Mouse (Mus musculus) kidney, embryonic 16.5 days (tissue): Measurements from ENCODE around the gene Shisa3. TPM values are rescaled to one million over a fixed set of nuclear protein-coding genes. Genes with fewer than 3 reads are reported as not detected.

Experiments
- ATAC-seq: fragments of 200-750 bp; cut with Nextera tagmentation; 2 replicates; pipeline ENCODE4 v1.8.0; 2017; ENCODE audit warnings: moderate TSS enrichment; ENCODE audit not compliant: low FRiP score, low TSS enrichment
- H3K27ac ChIP-seq: fragments of 300-500 bp; sonication (generic); 2 replicates; pipeline ENCODE4 v1.5.1; 2014; ENCODE audit warnings: low read length
- H3K27me3 ChIP-seq: fragments of 300-500 bp; sonication (generic); 2 replicates; pipeline ENCODE4 v1.6.1; 2014; ENCODE audit warnings: low read length, control low read depth, mixed read lengths; ENCODE audit not compliant: insufficient read depth
- H3K36me3 ChIP-seq: fragments of 300-500 bp; sonication (generic); 2 replicates; pipeline ENCODE4 v1.6.1; 2014; ENCODE audit warnings: low read length, control low read depth, mixed read lengths; ENCODE audit not compliant: insufficient read depth
- H3K4me1 ChIP-seq: fragments of 300-500 bp; sonication (generic); 2 replicates; pipeline ENCODE4 v1.6.1; 2014; ENCODE audit warnings: low read length, control low read depth, mixed read lengths; ENCODE audit not compliant: insufficient read depth
- H3K4me2 ChIP-seq: fragments of 300-500 bp; sonication (generic); replicated peaks from 2 replicates; pipeline ENCODE4 v1.6.1; 2014; ENCODE audit warnings: low read depth, low read length
- H3K4me3 ChIP-seq: fragments of 300-500 bp; sonication (generic); 2 replicates; pipeline ENCODE4 v1.5.1; 2014; ENCODE audit warnings: mild to moderate bottlenecking, low read length
- H3K9ac ChIP-seq: fragments of 300-500 bp; sonication (generic); replicated peaks from 2 replicates; pipeline ENCODE4 v1.6.1; 2014; ENCODE audit warnings: low read length
- H3K9me3 ChIP-seq: fragments of 300-500 bp; sonication (generic); 2 replicates; pipeline ENCODE4 v1.6.1; 2016; ENCODE audit warnings: low read length, control low read depth
- WGBS: fragments of 180-500 bp; shearing (Covaris S2); extraction: QIAGEN DNeasy Blood & Tissue Kit; methylation state at CpG from one replicate; pipeline ENCODE4 v1.1.7; 2014; 5-methylcytosine and 5-hydroxymethylcytosine counted together
- polyA plus RNA-seq: library from polyadenylated mRNA; unstranded; fragments of >200 nt; fragmentation: Nextera tagmentation; extraction: Ambion mirVana; gene quantifications from 2 replicates; pipeline ENCODE4 v1.2.1, GENCODE M21; 2015

The Shisa3 gene
- polyA plus RNA-seq, 1 experiment from 2014 or later = 92.3 TPM

DNA sequence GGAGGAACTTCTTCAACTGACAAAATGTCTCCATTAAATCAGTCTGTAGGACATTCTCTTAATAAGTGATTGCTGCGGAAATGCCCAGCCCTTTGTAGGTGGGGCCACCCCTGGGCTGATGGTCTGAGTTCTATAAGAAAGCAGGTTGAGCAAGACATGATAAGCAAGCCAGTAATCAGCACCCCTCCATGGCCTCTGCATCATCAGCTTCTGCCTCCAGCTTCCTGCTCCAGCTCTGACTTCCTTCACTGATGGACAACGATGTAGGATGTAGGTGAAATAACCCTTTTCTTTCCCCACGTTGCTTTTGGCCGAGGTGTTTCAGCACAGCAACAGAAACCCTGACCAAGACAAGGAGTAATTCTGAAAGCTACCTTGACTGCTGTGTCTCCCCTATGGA lies 41.5 kb downstream of the Shisa3 start:
- Histone ChIP-seq H3K27me3 (no peaks in the 10 kb centered on the region), H3K4me1 (no peaks in the 10 kb centered on the region; the same call in 1 of the 2 replicates), H3K27ac (no peak overlapping the region), H3K4me3 (no peak overlapping the region), H3K36me3 (no peaks in the 10 kb centered on the region), H3K9me3 (no peaks in the 10 kb centered on the region), H3K4me2 (no peak overlapping the region), H3K9ac (no peak overlapping the region)
- ATAC-seq = no peak
- WGBS = 65% methylated on average over 4 of the region's 4 CpGs

DNA sequence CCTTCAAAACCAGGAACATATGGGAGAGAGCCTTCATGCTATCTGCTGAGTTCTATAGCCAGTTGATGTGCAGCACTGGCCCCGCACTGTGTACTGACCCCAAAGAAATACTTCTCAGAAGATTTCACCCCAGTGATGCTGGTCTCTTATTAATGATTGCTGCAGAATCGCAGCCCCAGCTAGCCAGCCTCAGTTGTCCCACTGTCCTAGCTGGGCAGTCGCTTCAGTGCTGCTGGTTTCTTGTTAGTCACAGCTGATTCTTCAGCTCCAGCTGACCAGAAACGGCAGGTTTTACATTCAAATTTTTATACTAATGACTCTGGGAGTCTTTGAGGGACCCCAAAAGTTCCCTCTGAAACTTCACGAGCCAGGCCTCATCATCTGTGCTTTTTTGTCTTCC lies 42.3 kb downstream of the Shisa3 start:
- WGBS = 89% methylated on average over 5 of the region's 5 CpGs
- ATAC-seq = no peak
- H3K27ac ChIP-seq = no peak overlapping the region

DNA sequence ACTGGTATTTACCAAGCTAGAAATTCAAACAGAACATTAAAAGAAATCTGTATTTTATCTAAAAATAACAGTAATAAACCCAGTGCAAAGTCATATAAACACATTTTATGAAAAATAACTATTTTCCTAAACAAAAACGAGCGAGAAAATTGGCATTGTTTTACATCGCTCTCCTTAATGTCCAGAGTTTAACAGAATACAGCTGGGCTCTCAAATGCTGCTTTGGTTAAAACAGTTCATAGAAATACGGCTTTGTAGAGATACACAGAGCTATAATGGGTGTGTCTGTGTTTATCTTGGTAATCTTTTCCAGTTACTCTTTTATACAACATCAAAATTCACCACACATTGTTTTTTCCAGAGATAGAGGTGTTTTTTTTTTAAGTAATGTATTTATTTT lies 44.8 kb downstream of the Shisa3 start:
- H3K4me3 ChIP-seq = no peak overlapping the region
- no peak overlapping the region for H3K4me2 ChIP-seq
- no peak overlapping the region for H3K27ac ChIP-seq
- H3K4me1 ChIP-seq = no peaks in the 10 kb centered on the region; the same call in 1 of the 2 replicates
- no peaks in the 10 kb centered on the region for H3K9me3 ChIP-seq
- no peak overlapping the region for H3K9ac ChIP-seq
- no peaks in the 10 kb centered on the region for H3K36me3 ChIP-seq
- no peaks in the 10 kb centered on the region for H3K27me3 ChIP-seq
- 64% methylated on average over 4 of the region's 4 CpGs for WGBS
- no peak for ATAC-seq

More for the DNA sequence above, 42.3 kb downstream of the Shisa3 start:
- H3K4me2 ChIP-seq = no peak overlapping the region
- H3K9ac ChIP-seq = no peak overlapping the region
- no peaks in the 10 kb centered on the region for H3K27me3 ChIP-seq
- no peaks in the 10 kb centered on the region for H3K36me3 ChIP-seq
- H3K4me3 ChIP-seq = no peak overlapping the region
- no peaks in the 10 kb centered on the region for H3K9me3 ChIP-seq
- H3K4me1 ChIP-seq = no peaks in the 10 kb centered on the region; the same call in 1 of the 2 replicates

DNA sequence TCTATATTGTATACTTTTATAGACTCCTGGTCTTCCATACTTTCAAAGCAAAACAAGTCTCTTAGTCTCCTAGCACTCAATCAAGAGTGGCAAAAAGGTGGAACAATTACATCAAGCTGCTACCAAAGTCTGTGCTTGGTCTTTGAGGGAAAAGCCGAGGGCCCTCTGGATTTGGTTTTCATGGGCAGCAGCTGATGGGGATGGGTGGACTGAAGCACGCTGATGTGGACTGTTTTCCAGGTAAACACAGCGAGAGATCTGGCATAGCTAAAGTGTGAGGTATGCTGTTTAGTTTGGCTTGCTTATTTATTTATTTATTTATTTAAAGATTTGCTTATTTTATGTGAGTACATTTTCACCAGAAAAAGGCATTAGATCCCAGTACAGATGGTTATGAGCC lies 45.9 kb downstream of the Shisa3 start:
- H3K9ac ChIP-seq = no peak overlapping the region
- ATAC-seq = no peak
- no peaks in the 10 kb centered on the region for H3K27me3 ChIP-seq
- H3K4me3 ChIP-seq = no peak overlapping the region
- 96% methylated on average over 3 of the region's 3 CpGs for WGBS
- no peaks in the 10 kb centered on the region for H3K9me3 ChIP-seq
- H3K4me2 ChIP-seq = no peak overlapping the region
- H3K4me1 ChIP-seq = no peaks in the 10 kb centered on the region; the same call in 1 of the 2 replicates
- H3K27ac ChIP-seq = no peak overlapping the region
- no peaks in the 10 kb centered on the region for H3K36me3 ChIP-seq

DNA sequence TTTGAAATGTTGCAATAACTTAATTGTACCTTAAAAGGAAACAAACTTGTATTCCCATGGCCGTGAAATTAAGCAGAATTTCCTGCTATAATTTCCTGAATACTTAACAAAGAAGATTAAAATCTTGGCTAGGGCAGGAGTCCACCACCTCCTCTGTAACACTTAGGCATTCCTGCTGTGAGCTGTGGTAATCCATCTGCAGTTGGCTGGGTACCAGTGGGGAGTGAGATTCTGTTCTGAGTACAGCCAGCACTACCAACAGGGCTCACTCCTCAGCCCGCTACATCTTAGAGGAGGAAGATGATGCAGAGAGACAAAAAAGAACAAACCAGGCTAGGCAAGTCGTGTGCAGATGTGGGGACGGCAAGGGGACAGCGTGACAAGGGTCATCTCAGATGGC lies 46.9 kb downstream of the Shisa3 start:
- no peak for ATAC-seq
- Histone ChIP-seq H3K9me3 (no peaks in the 10 kb centered on the region), H3K9ac (no peak overlapping the region), H3K4me3 (no peak overlapping the region), H3K4me2 (no peak overlapping the region), H3K27ac (no peak overlapping the region), H3K27me3 (no peaks in the 10 kb centered on the region), H3K4me1 (no peaks in the 10 kb centered on the region; the same call in 1 of the 2 replicates), H3K36me3 (no peaks in the 10 kb centered on the region)
- 87% methylated on average over 5 of the region's 5 CpGs for WGBS

DNA sequence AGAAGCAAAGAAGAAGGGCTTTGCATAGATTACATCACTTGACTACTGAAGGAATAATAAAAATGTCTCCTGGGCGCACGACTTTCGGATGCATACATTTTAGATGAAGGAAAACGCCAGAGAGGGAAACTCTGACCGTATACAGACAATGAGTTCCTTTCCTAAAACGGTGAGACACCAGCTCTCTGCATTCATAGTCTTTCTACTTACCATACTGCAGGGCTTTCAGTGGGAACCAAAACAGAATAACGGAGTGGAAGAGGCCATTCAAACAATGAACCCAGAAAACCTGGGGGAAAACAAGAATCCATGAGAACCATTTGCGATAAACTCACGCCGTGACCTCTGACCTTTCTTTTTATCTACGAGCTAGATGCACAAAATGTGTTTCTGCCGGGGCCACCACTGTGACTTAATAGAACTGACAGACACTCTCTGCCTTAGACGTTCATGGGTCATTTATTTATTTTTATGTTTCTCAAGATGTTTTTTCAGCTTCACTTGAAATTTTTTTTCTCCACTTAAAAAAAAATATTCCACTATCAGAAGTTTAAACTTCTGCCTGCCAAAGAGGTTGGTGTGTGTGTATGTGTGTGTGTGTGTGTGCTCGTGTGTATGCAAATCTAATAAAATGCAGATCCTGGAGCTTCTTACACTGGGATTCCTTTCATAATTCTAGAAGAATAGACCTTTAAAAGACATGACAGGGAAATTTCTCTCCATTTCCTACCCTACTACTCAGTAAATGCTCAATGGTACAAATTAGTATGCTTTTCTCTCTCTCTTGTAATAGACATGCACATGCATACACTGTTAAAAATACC lies 48.2 kb downstream of the Shisa3 start:
- H3K27ac ChIP-seq = no peak overlapping the region
- H3K9me3 ChIP-seq = no peaks in the 10 kb centered on the region
- no peaks in the 10 kb centered on the region for H3K27me3 ChIP-seq
- H3K9ac ChIP-seq = no peak overlapping the region
- no peak overlapping the region for H3K4me2 ChIP-seq
- no peaks in the 10 kb centered on the region; the same call in 1 of the 2 replicates for H3K4me1 ChIP-seq
- H3K4me3 ChIP-seq = no peak overlapping the region
- 62% methylated on average over 14 of the region's 14 CpGs for WGBS
- ATAC-seq = no peak
- no peaks in the 10 kb centered on the region for H3K36me3 ChIP-seq

DNA sequence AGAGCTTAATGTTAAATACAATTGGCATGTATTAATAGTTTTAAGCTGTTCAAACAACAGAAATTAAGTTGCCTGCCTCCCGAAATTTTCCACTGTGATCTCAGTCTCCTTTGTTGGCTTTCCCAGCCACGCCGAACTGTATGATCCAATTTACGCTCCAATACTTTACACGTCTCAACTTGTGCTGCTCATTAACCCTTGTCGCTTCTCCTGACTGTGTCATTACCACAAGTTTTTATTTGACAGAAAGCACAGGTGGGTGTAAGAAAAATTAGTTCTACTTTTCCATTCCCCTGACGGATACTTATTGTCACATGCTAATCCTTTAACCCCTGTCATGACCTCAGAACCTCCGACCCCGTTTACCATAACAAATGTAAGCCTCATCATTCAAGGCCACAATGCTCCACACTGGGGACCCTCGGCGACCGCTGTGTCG lies 49.2 kb downstream of the Shisa3 start:
- Histone ChIP-seq H3K27me3 (no peaks in the 10 kb centered on the region), H3K4me1 (no peaks in the 10 kb centered on the region; the same call in 1 of the 2 replicates), H3K9me3 (no peaks in the 10 kb centered on the region), H3K36me3 (no peaks in the 10 kb centered on the region), H3K4me2 (no peak overlapping the region), H3K4me3 (no peak overlapping the region), H3K27ac (no peak overlapping the region), H3K9ac (no peak overlapping the region)
- 52% methylated on average over 13 of the region's 13 CpGs for WGBS
- ATAC-seq = no peak

DNA sequence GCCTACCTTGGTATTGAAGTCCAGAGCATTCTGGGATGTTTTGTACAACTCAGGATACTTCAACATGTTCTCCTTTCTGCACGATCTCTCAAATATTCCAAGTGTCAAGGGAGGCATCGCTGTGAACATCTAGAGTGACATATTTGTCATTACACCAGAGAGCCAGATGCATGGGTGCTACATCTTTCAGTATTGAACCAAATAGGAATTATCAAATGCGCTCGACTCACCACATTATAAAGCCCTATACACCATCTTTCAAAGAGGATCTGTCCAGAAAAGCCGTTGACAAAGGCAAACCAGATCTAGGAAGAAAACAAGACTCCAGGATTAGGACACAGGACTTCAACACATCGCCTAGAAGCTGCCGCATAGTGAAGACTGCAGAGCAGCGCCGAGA lies 52.2 kb downstream of the Shisa3 start:
- no peak for ATAC-seq
- Histone ChIP-seq H3K4me2 (no peak overlapping the region), H3K27ac (no peak overlapping the region), H3K36me3 (peaks cover 3% of the 10 kb centered on the region; the same call in 1 of the 2 replicates), H3K4me1 (no peaks in the 10 kb centered on the region; the same call in 1 of the 2 replicates), H3K4me3 (no peak overlapping the region), H3K9me3 (no peaks in the 10 kb centered on the region), H3K27me3 (no peaks in the 10 kb centered on the region), H3K9ac (no peak overlapping the region)
- 92% methylated on average over 9 of the region's 9 CpGs for WGBS

DNA sequence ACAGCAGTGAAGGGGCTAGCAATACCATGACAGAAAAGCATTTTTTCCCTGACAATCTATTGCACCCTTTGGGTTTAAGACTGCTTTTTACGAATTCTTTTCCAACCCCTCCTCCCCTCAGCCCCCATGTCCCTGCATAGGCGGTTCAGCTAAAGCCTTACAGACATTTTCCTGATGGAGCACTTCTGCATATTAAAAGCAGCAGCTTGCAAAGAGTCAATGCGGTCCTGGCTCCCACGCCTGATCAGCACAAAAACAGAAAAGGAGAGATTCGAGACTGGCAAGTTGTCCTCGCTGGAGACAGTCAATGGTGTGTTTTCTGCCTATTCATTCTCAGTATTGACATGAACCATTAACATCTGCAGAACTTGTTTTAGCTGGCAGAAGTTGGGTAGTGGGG lies 55.0 kb downstream of the Shisa3 start:
- no peak overlapping the region for H3K4me2 ChIP-seq
- WGBS = 46% methylated on average over 6 of the region's 6 CpGs

DNA sequence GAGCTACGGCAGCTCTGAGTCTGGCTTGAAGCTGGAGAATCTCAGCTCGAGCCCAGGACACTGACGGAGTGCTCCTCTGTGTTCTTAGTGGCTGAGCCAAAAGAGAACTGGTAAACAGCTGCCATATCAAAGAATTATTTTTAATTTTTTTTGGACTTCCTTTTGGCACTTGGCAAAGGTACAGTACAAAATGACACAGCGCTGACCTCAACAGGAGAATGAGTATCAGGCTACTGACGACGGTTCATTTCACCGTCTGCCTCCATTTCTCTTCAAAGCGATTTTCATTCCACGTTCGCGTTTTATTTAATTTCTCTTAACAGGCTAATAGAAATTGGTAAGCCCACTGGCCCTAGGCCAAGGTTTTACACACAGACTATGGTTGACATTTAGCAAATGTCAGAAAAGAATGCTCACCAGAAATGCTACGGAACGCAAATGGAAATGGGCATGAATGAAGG lies 61.8 kb downstream of the Shisa3 start:
- Histone ChIP-seq H3K36me3 (peaks cover 4% of the 10 kb centered on the region; the same call in 1 of the 2 replicates), H3K27me3 (no peaks in the 10 kb centered on the region), H3K9me3 (no peaks in the 10 kb centered on the region), H3K4me1 (no peaks in the 10 kb centered on the region), H3K4me3 (no peak overlapping the region), H3K4me2 (no peak overlapping the region), H3K9ac (no peak overlapping the region), H3K27ac (no peak overlapping the region)
- 57% methylated on average over 13 of the region's 13 CpGs for WGBS
- no peak; the same call in 1 of the 2 replicates for ATAC-seq

More for the DNA sequence above, 55.0 kb downstream of the Shisa3 start:
- Histone ChIP-seq H3K27me3 (no peaks in the 10 kb centered on the region), H3K36me3 (peaks cover 7% of the 10 kb centered on the region; the same call in 1 of the 2 replicates), H3K4me3 (no peak overlapping the region), H3K27ac (no peak overlapping the region), H3K9ac (no peak overlapping the region), H3K4me1 (no peaks in the 10 kb centered on the region), H3K9me3 (no peaks in the 10 kb centered on the region)
- 0 out of 2 replicates have a peak, but pooled peaks have one; percentile 4 for ATAC-seq
